Mouse (Mus musculus): Measurements from ENCODE around the gene Mbtps1. TPM values are rescaled to one million over a fixed set of nuclear protein-coding genes. Genes with fewer than 3 reads are reported as not detected.

Mbtps1 gene
- polyA plus RNA-seq, 1 experiment from 2014 or later = 82.5 TPM

GRCm38 (mm10) chr8:119547019-119547691, 11.4 kb downstream of the Mbtps1 start:
- Histone ChIP-seq H3K4me1 (ENCODE audit: control insufficient read depth, insufficient read depth, low read length) (peaks cover 11% of the 10 kb centered on the region), H3K4me3 (ENCODE audit: low read length) (no peak overlapping the region), H3K4me2 (ENCODE audit: low read depth, low read length) (no peak overlapping the region), H3K9ac (ENCODE audit: low read depth, low read length) (0 out of 2 replicates have a peak overlapping the region, but pooled peaks have one; percentile 12), H3K27ac (ENCODE audit: low read length) (0 out of 2 replicates have a peak overlapping the region, but pooled peaks have one; percentile 8), H3K27me3 (replicated peaks; ENCODE audit: control insufficient read depth, insufficient read depth, low read length) (no peaks in the 10 kb centered on the region), H3K36me3 (ENCODE audit: control insufficient read depth, insufficient read depth, low read length) (peaks cover 18% of the 10 kb centered on the region), H3K9me3 (ENCODE audit: control insufficient read depth, low read length) (no peaks in the 10 kb centered on the region)
- no peak for ATAC-seq
- 62% methylated on average over 18 of the region's 18 CpGs for WGBS

- no peaks in the 10 kb centered on the region for H3K27me3 ChIP-seq (replicated peaks; ENCODE audit: control insufficient read depth, insufficient read depth, low read length)
- ATAC-seq = no peak
- H3K36me3 ChIP-seq (ENCODE audit: control insufficient read depth, insufficient read depth, low read length) = peaks cover 25% of the 10 kb centered on the region
- no peak overlapping the region for H3K4me3 ChIP-seq (ENCODE audit: low read length)
- H3K9me3 ChIP-seq (ENCODE audit: control insufficient read depth, low read length) = no peaks in the 10 kb centered on the region
- no peak overlapping the region for H3K4me2 ChIP-seq (ENCODE audit: low read depth, low read length)
- H3K4me1 ChIP-seq (ENCODE audit: control insufficient read depth, insufficient read depth, low read length) = no peaks in the 10 kb centered on the region; the same call in 1 of the 2 replicates
- no peak overlapping the region for H3K9ac ChIP-seq (ENCODE audit: low read depth, low read length)
- no peak overlapping the region for H3K27ac ChIP-seq (ENCODE audit: low read length)
- 91% methylated on average over 6 of the region's 6 CpGs for WGBS
Observed at GRCm38 (mm10) chr8:119545791-119546190, 12.7 kb downstream of the Mbtps1 start.

- Histone ChIP-seq H3K4me3 (ENCODE audit: low read length) (no peak overlapping the region), H3K4me2 (ENCODE audit: low read depth, low read length) (no peak overlapping the region), H3K27ac (ENCODE audit: low read length) (no peak overlapping the region), H3K9ac (ENCODE audit: low read depth, low read length) (no peak overlapping the region), H3K9me3 (ENCODE audit: control insufficient read depth, low read length) (no peaks in the 10 kb centered on the region), H3K4me1 (ENCODE audit: control insufficient read depth, insufficient read depth, low read length) (no peaks in the 10 kb centered on the region; the same call in 1 of the 2 replicates), H3K27me3 (replicated peaks; ENCODE audit: control insufficient read depth, insufficient read depth, low read length) (no peaks in the 10 kb centered on the region), H3K36me3 (ENCODE audit: control insufficient read depth, insufficient read depth, low read length) (peaks cover 27% of the 10 kb centered on the region)
- WGBS = 64% methylated on average over 6 of the region's 6 CpGs
- no peak for ATAC-seq
Observed at GRCm38 (mm10) chr8:119545180-119545579, 13.4 kb downstream of the Mbtps1 start.

- Histone ChIP-seq H3K27me3 (replicated peaks; ENCODE audit: control insufficient read depth, insufficient read depth, low read length) (no peaks in the 10 kb centered on the region), H3K4me1 (ENCODE audit: control insufficient read depth, insufficient read depth, low read length) (no peaks in the 10 kb centered on the region; the same call in 1 of the 2 replicates), H3K4me3 (ENCODE audit: low read length) (no peak overlapping the region), H3K9me3 (ENCODE audit: control insufficient read depth, low read length) (no peaks in the 10 kb centered on the region), H3K36me3 (ENCODE audit: control insufficient read depth, insufficient read depth, low read length) (peaks cover 29% of the 10 kb centered on the region), H3K4me2 (ENCODE audit: low read depth, low read length) (no peak overlapping the region), H3K27ac (ENCODE audit: low read length) (no peak overlapping the region), H3K9ac (ENCODE audit: low read depth, low read length) (no peak overlapping the region)
- ATAC-seq = no peak
- 77% methylated on average over 3 of the region's 3 CpGs for WGBS
Observed at GRCm38 (mm10) chr8:119544606-119545005, 13.9 kb downstream of the Mbtps1 start.

- H3K36me3 ChIP-seq (ENCODE audit: control insufficient read depth, insufficient read depth, low read length) = peaks cover 33% of the 10 kb centered on the region
- no peak overlapping the region for H3K4me2 ChIP-seq (ENCODE audit: low read depth, low read length)
- 84% methylated on average over 9 of the region's 9 CpGs for WGBS
- H3K9ac ChIP-seq (ENCODE audit: low read depth, low read length) = no peak overlapping the region
- H3K27ac ChIP-seq (ENCODE audit: low read length) = no peak overlapping the region
- H3K27me3 ChIP-seq (replicated peaks; ENCODE audit: control insufficient read depth, insufficient read depth, low read length) = no peaks in the 10 kb centered on the region
- no peaks in the 10 kb centered on the region for H3K9me3 ChIP-seq (ENCODE audit: control insufficient read depth, low read length)
- no peak overlapping the region for H3K4me3 ChIP-seq (ENCODE audit: low read length)
- peaks cover 9% of the 10 kb centered on the region; the same call in 1 of the 2 replicates for H3K4me1 ChIP-seq (ENCODE audit: control insufficient read depth, insufficient read depth, low read length)
- ATAC-seq = 0 out of 2 replicates have a peak, but pooled peaks have one; percentile 31
Observed at GRCm38 (mm10) chr8:119531973-119532372, 26.6 kb downstream of the Mbtps1 start.

- Histone ChIP-seq H3K4me3 (ENCODE audit: low read length) (no peak overlapping the region), H3K27ac (ENCODE audit: low read length) (peak overlapping the region; percentile 48; the same call in 1 of the 2 replicates), H3K27me3 (replicated peaks; ENCODE audit: control insufficient read depth, insufficient read depth, low read length) (no peaks in the 10 kb centered on the region), H3K4me2 (ENCODE audit: low read depth, low read length) (no peak overlapping the region), H3K36me3 (ENCODE audit: control insufficient read depth, insufficient read depth, low read length) (peaks cover 31% of the 10 kb centered on the region), H3K4me1 (ENCODE audit: control insufficient read depth, insufficient read depth, low read length) (peaks cover 9% of the 10 kb centered on the region; the same call in 1 of the 2 replicates), H3K9me3 (ENCODE audit: control insufficient read depth, low read length) (no peaks in the 10 kb centered on the region), H3K9ac (ENCODE audit: low read depth, low read length) (no peak overlapping the region)
- ATAC-seq = peak; percentile 63
- 85% methylated on average over 3 of the region's 3 CpGs for WGBS
Observed at GRCm38 (mm10) chr8:119531397-119531796, 27.1 kb downstream of the Mbtps1 start.

- H3K4me1 ChIP-seq (ENCODE audit: control insufficient read depth, insufficient read depth, low read length) = peaks cover 9% of the 10 kb centered on the region; the same call in 1 of the 2 replicates
Observed at GRCm38 (mm10) chr8:119530937-119531336, 27.6 kb downstream of the Mbtps1 start.

GRCm38 (mm10) chr8:119528762-119529161, 29.8 kb downstream of the Mbtps1 start:
- H3K27me3 ChIP-seq (replicated peaks; ENCODE audit: control insufficient read depth, insufficient read depth, low read length) = no peaks in the 10 kb centered on the region
- ATAC-seq = peak; percentile 50; the same call in 1 of the 2 replicates
- peaks cover 9% of the 10 kb centered on the region; the same call in 1 of the 2 replicates for H3K4me1 ChIP-seq (ENCODE audit: control insufficient read depth, insufficient read depth, low read length)
- 83% methylated on average over 7 of the region's 7 CpGs for WGBS
- no peaks in the 10 kb centered on the region for H3K9me3 ChIP-seq (ENCODE audit: control insufficient read depth, low read length)
- no peak overlapping the region for H3K4me3 ChIP-seq (ENCODE audit: low read length)
- no peak overlapping the region for H3K9ac ChIP-seq (ENCODE audit: low read depth, low read length)
- H3K27ac ChIP-seq (ENCODE audit: low read length) = 0 out of 2 replicates have a peak overlapping the region, but pooled peaks have one; percentile 28
- peaks cover 28% of the 10 kb centered on the region for H3K36me3 ChIP-seq (ENCODE audit: control insufficient read depth, insufficient read depth, low read length)
- no peak overlapping the region for H3K4me2 ChIP-seq (ENCODE audit: low read depth, low read length)

More at GRCm38 (mm10) chr8:119530937-119531336, 27.6 kb downstream of the Mbtps1 start:
- H3K27ac ChIP-seq (ENCODE audit: low read length) = peak overlapping the region; percentile 48; the same call in 1 of the 2 replicates
- no peak overlapping the region for H3K4me3 ChIP-seq (ENCODE audit: low read length)
- peak; percentile 70 for ATAC-seq
- H3K27me3 ChIP-seq (replicated peaks; ENCODE audit: control insufficient read depth, insufficient read depth, low read length) = no peaks in the 10 kb centered on the region
- no peak overlapping the region for H3K9ac ChIP-seq (ENCODE audit: low read depth, low read length)
- peaks cover 31% of the 10 kb centered on the region for H3K36me3 ChIP-seq (ENCODE audit: control insufficient read depth, insufficient read depth, low read length)
- no peaks in the 10 kb centered on the region for H3K9me3 ChIP-seq (ENCODE audit: control insufficient read depth, low read length)
- WGBS = 66% methylated on average over 6 of the region's 6 CpGs
- H3K4me2 ChIP-seq (ENCODE audit: low read depth, low read length) = no peak overlapping the region

- no peaks in the 10 kb centered on the region for H3K27me3 ChIP-seq (replicated peaks; ENCODE audit: control insufficient read depth, insufficient read depth, low read length)
- no peak overlapping the region for H3K27ac ChIP-seq (ENCODE audit: low read length)
- H3K9ac ChIP-seq (ENCODE audit: low read depth, low read length) = no peak overlapping the region
- no peak for ATAC-seq
- WGBS = 69% methylated on average over 7 of the region's 7 CpGs
- H3K36me3 ChIP-seq (ENCODE audit: control insufficient read depth, insufficient read depth, low read length) = peaks cover 39% of the 10 kb centered on the region
- no peaks in the 10 kb centered on the region for H3K4me1 ChIP-seq (ENCODE audit: control insufficient read depth, insufficient read depth, low read length)
- no peaks in the 10 kb centered on the region for H3K9me3 ChIP-seq (ENCODE audit: control insufficient read depth, low read length)
- H3K4me3 ChIP-seq (ENCODE audit: low read length) = no peak overlapping the region
- H3K4me2 ChIP-seq (ENCODE audit: low read depth, low read length) = no peak overlapping the region
Observed at GRCm38 (mm10) chr8:119520102-119520501, 38.4 kb downstream of the Mbtps1 start.
